Mouse (Mus musculus) thymus, postnatal 14 days (tissue): Measurements from ENCODE around the gene Kat8.
"Not testable (repeated sequence)": the region's sequence is repeated elsewhere in the genome, so short reads cannot be mapped to it uniquely, and the experiment has no call there.

ENCODE experiments used
- DNase-seq: peaks from one replicate; pipeline ENCODE4 v3.0.0; 2021

Kat8 gene

GRCm38 (mm10) chr7:127912190-127912871 lies at the start of gene Kat8:
Gene Kat8, plus strand, starts transcription at chr7:127912516.
- peak; percentile 85 for DNase-seq

- DNase-seq, result no peak
These were observed 45.9 kb upstream of the Kat8 start for GRCm38 (mm10) chr7:127866434-127866833.

- DNase-seq, result no peak
These were observed 44.7 kb upstream of the Kat8 start for GRCm38 (mm10) chr7:127867641-127868040.

GRCm38 (mm10) chr7:127869149-127869810 lies 43.0 kb upstream of the Kat8 start:
- no peak for DNase-seq

- DNase-seq, result peak; percentile 34
These were observed 42.0 kb upstream of the Kat8 start for GRCm38 (mm10) chr7:127870136-127870821.

GRCm38 (mm10) chr7:127874812-127875626 lies 37.3 kb upstream of the Kat8 start:
- no peak for DNase-seq

- DNase-seq, result peak; percentile 92
These were observed 36.7 kb upstream of the Kat8 start for GRCm38 (mm10) chr7:127875627-127876001.

- peak; percentile 80 for DNase-seq
These were observed 36.3 kb upstream of the Kat8 start, which contains the start of gene Zfp646 for GRCm38 (mm10) chr7:127876041-127876466. Gene Zfp646, plus strand, starts transcription at chr7:127876221.

GRCm38 (mm10) chr7:127876467-127877348 lies 35.6 kb upstream of the Kat8 start, which contains the start of gene Zfp668:
Gene Zfp668, minus strand, starts transcription at chr7:127876828.
- DNase-seq, result peak; percentile 88

- no peak for DNase-seq
These were observed 33.0 kb upstream of the Kat8 start for GRCm38 (mm10) chr7:127879301-127879700.

- DNase-seq, result no peak
These were observed 31.9 kb upstream of the Kat8 start for GRCm38 (mm10) chr7:127880431-127880830.

- no peak for DNase-seq
These were observed 26.4 kb upstream of the Kat8 start for GRCm38 (mm10) chr7:127885951-127886350.

GRCm38 (mm10) chr7:127886551-127886950 lies 25.8 kb upstream of the Kat8 start:
- DNase-seq, result no peak

- DNase-seq, result no peak
These were observed 25.1 kb upstream of the Kat8 start for GRCm38 (mm10) chr7:127887191-127887590.

- DNase-seq, result no peak
These were observed 24.5 kb upstream of the Kat8 start for GRCm38 (mm10) chr7:127887781-127888180.

- DNase-seq, result no peak
These were observed 23.5 kb upstream of the Kat8 start for GRCm38 (mm10) chr7:127888821-127889220.

GRCm38 (mm10) chr7:127890798-127891197 lies 21.5 kb upstream of the Kat8 start, which contains the start of gene Prss53:
Gene Prss53, minus strand, starts transcription at chr7:127890970.
- DNase-seq, result no peak

GRCm38 (mm10) chr7:127894480-127894879 lies 17.8 kb upstream of the Kat8 start:
- no peak for DNase-seq

- DNase-seq, result peak; percentile 91
These were observed 16.9 kb upstream of the Kat8 start, which contains the start of the genes Gm21974 and Vkorc1 for GRCm38 (mm10) chr7:127895442-127895841. Gene Gm21974, minus strand, starts transcription at chr7:127895454. Gene Vkorc1, minus strand, starts transcription at chr7:127895617.

GRCm38 (mm10) chr7:127895891-127896290 lies 16.4 kb upstream of the Kat8 start:
- DNase-seq, result not testable (repeated sequence)

- DNase-seq, result peak; percentile 73
These were observed 15.9 kb upstream of the Kat8 start for GRCm38 (mm10) chr7:127896384-127896783.
